ENCODE assay signal across 15 mouse cellular contexts in the genomic region with DNA sequence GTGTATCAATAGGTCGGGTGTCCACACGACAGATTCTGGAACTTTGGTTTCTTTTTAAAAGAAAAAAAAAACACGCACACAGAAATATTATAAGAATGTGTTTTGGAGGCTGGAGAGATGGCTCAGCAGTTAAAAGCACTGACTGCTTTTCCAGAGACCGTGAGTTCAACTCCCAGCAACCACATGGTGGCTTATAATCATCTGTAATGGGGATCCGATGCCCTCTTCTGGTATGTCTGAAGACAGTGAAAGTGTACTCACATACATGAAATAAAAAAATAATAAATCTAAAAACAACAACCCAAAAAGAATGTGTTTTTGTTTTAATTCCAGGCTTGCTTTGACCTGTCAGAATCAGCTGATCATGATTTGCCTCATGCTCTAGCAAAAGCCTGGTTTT.
"Had no signal": no experiment of that assay in that cellular context is flagged by ENCODE, and none has a peak within 500 bp of the region (broad histone marks: within the 10 kb centered on the region; RNA-seq: fewer than 3 reads in every experiment).

No protein-coding gene starts in this region.

- H3K4me3 ChIP-seq: midbrain, embryonic 12.5 days had no signal

- H3K9me3 ChIP-seq: limb, embryonic 10.5 days; lung, embryonic 15.5 days had no signal

- H3K36me3 ChIP-seq: limb, embryonic 10.5 days; liver, embryonic 13.5 days; lung, embryonic 15.5 days; midbrain, embryonic 12.5 days had no signal

- DNase-seq: kidney, adult 8-10 months; kidney, postnatal 25 days; layer of hippocampus, adult 9-11 months; liver, embryonic 13.5 days; lung, postnatal 14 days; right cerebral cortex, adult 18-20 months; thymus, adult 18-20 months; thymus, postnatal 14 days had no signal

- H3K27ac ChIP-seq: limb, embryonic 10.5 days; liver, embryonic 13.5 days; lung, embryonic 15.5 days; macrophage; midbrain, embryonic 12.5 days had no signal

- H3K27me3 ChIP-seq: liver, embryonic 13.5 days; lung, embryonic 15.5 days; megakaryocyte, embryonic 14.5 days had no signal

- H3K9ac ChIP-seq: midbrain, embryonic 12.5 days had no signal

- ATAC-seq: intestine, embryonic 16.5 days; midbrain, embryonic 16.5 days had no signal
